Comparison of ENCODE assay signal across 28 mouse cellular contexts in genomic region chr7:84733038-84733437, GRCm38 (mm10). TPM values are rescaled to one million over a fixed set of nuclear protein-coding genes. Genes with fewer than 3 reads are reported as not detected.
A peak's percentile ranks its signal among the peaks of the same experiment; 100 is the strongest.
DNase-seq lines count a peak whose midpoint lies in the region; ATAC-seq and TF ChIP-seq lines count a peak whose summit lies in the region.
"Had no signal": no experiment of that assay in that cellular context is flagged by ENCODE, and none has a peak within 500 bp of the region (broad histone marks: within the 10 kb centered on the region; RNA-seq: fewer than 3 reads in every experiment).

No protein-coding gene starts in this region.

- H3K27ac ChIP-seq in hindbrain, postnatal 0 days: no peak overlapping the region
- H3K27ac ChIP-seq in hindbrain, embryonic 12.5 days: no peak overlapping the region
- H3K27ac ChIP-seq in cerebellum, adult 2 months (ENCODE audit: insufficient read depth, low read length): no peak overlapping the region
- H3K27ac ChIP-seq in midbrain, embryonic 15.5 days: no peak overlapping the region
- no peak overlapping the region for H3K27ac ChIP-seq in forebrain, embryonic 10.5 days
- H3K27ac ChIP-seq: embryonic facial prominence, embryonic 13.5 days; heart, embryonic 13.5 days; limb, embryonic 13.5 days; liver, embryonic 14.5 days; neural tube, embryonic 12.5 days; stomach, embryonic 15.5 days had no signal

- H3K4me1 ChIP-seq in hindbrain, postnatal 0 days (ENCODE audit: insufficient read depth, low read length): no peaks in the 10 kb centered on the region
- H3K4me1 ChIP-seq in hindbrain, embryonic 12.5 days: no peaks in the 10 kb centered on the region
- peaks cover 8% of the 10 kb centered on the region for H3K4me1 ChIP-seq in cerebellum, adult 2 months (ENCODE audit: control insufficient read depth, insufficient read depth, low read length)
- no peaks in the 10 kb centered on the region for H3K4me1 ChIP-seq in midbrain, embryonic 15.5 days
- no peaks in the 10 kb centered on the region for H3K4me1 ChIP-seq in forebrain, embryonic 10.5 days
- H3K4me1 ChIP-seq: embryonic facial prominence, embryonic 13.5 days; heart, embryonic 13.5 days; limb, embryonic 13.5 days; neural tube, embryonic 12.5 days; stomach, embryonic 15.5 days had no signal

- no peaks in the 10 kb centered on the region for H3K27me3 ChIP-seq in hindbrain, postnatal 0 days (ENCODE audit: insufficient read depth, low read length)
- no peaks in the 10 kb centered on the region for H3K27me3 ChIP-seq in hindbrain, embryonic 12.5 days
- H3K27me3 ChIP-seq in cerebellum, adult 2 months (ENCODE audit: control insufficient read depth, insufficient read depth, low read length): no peaks in the 10 kb centered on the region
- H3K27me3 ChIP-seq in midbrain, embryonic 15.5 days (replicated peaks): no peaks in the 10 kb centered on the region
- H3K27me3 ChIP-seq in forebrain, embryonic 10.5 days (ENCODE audit: poor library complexity, severe bottlenecking): no peaks in the 10 kb centered on the region
- H3K27me3 ChIP-seq: embryonic facial prominence, embryonic 13.5 days; heart, embryonic 13.5 days; limb, embryonic 13.5 days; neural tube, embryonic 12.5 days; stomach, embryonic 15.5 days had no signal

- H3K36me3 ChIP-seq in hindbrain, postnatal 0 days (ENCODE audit: insufficient read depth, low read length): no peaks in the 10 kb centered on the region
- H3K36me3 ChIP-seq in hindbrain, embryonic 12.5 days: no peaks in the 10 kb centered on the region
- H3K36me3 ChIP-seq in midbrain, embryonic 15.5 days (replicated peaks): no peaks in the 10 kb centered on the region
- no peaks in the 10 kb centered on the region for H3K36me3 ChIP-seq in forebrain, embryonic 10.5 days (replicated peaks)
- H3K36me3 ChIP-seq: embryonic facial prominence, embryonic 13.5 days; heart, embryonic 13.5 days; limb, embryonic 13.5 days; neural tube, embryonic 12.5 days; stomach, embryonic 15.5 days had no signal

- H3K4me2 ChIP-seq in hindbrain, postnatal 0 days (ENCODE audit: low read depth, low read length): no peak overlapping the region
- no peak overlapping the region for H3K4me2 ChIP-seq in hindbrain, embryonic 12.5 days (replicated peaks)
- no peak overlapping the region for H3K4me2 ChIP-seq in midbrain, embryonic 15.5 days
- H3K4me2 ChIP-seq: embryonic facial prominence, embryonic 13.5 days; heart, embryonic 13.5 days; limb, embryonic 13.5 days; lung, embryonic 14.5 days; neural tube, embryonic 12.5 days; stomach, embryonic 15.5 days had no signal

- DNase-seq in hindbrain, postnatal 0 days (ENCODE audit: low spot score): peak; percentile 6
- peak; percentile 81 for DNase-seq in cerebellum, adult 11 months
- DNase-seq in cerebellum, adult 2 months: peak; percentile 86 to 96
- peak; percentile 93 for DNase-seq in cerebellum, postnatal 25 days
- DNase-seq in forebrain, embryonic 10.5 days (ENCODE audit: extremely low spot score, low spot score): no peak
- DNase-seq in kidney, postnatal 25 days: no peak
- DNase-seq: adrenal gland, postnatal 36 days; kidney, adult 9 months; kidney, postnatal 14 days; layer of hippocampus, postnatal 36 days; lung, embryonic 14.5 days; midbrain, embryonic 14.5 days; retina, postnatal 1 day; right cerebral cortex, postnatal 4 days; thymus, postnatal 25 days had no signal

- H3K9me3 ChIP-seq in hindbrain, postnatal 0 days (ENCODE audit: low read length): no peaks in the 10 kb centered on the region
- no peaks in the 10 kb centered on the region for H3K9me3 ChIP-seq in hindbrain, embryonic 12.5 days (replicated peaks)
- no peaks in the 10 kb centered on the region for H3K9me3 ChIP-seq in midbrain, embryonic 15.5 days
- H3K9me3 ChIP-seq in forebrain, embryonic 10.5 days: no peaks in the 10 kb centered on the region
- H3K9me3 ChIP-seq: embryonic facial prominence, embryonic 13.5 days; heart, embryonic 13.5 days; limb, embryonic 13.5 days; neural tube, embryonic 12.5 days; stomach, embryonic 15.5 days had no signal

- H3K4me3 ChIP-seq in hindbrain, postnatal 0 days (ENCODE audit: low read length): no peak overlapping the region
- H3K4me3 ChIP-seq in hindbrain, embryonic 12.5 days: no peak overlapping the region
- H3K4me3 ChIP-seq in cerebellum, adult 2 months (replicated peaks; ENCODE audit: insufficient read depth, low read depth, low read length): no peak overlapping the region
- H3K4me3 ChIP-seq in midbrain, embryonic 15.5 days: no peak overlapping the region
- no peak overlapping the region for H3K4me3 ChIP-seq in forebrain, embryonic 10.5 days
- H3K4me3 ChIP-seq: embryonic facial prominence, embryonic 13.5 days; erythroblast, embryonic 14.5 days; heart, embryonic 13.5 days; limb, embryonic 13.5 days; neural tube, embryonic 12.5 days; stomach, embryonic 15.5 days had no signal

- 53% methylated on average over 1 of the region's 1 CpGs for WGBS in hindbrain, postnatal 0 days
- 74% methylated on average over 1 of the region's 1 CpGs for WGBS in hindbrain, embryonic 12.5 days
- WGBS in cerebellum, adult 2 months: 7% methylated on average over 1 of the region's 1 CpGs
- 73% methylated on average over 1 of the region's 1 CpGs for WGBS in midbrain, embryonic 15.5 days
- WGBS in forebrain, embryonic 10.5 days: 94% methylated on average over 1 of the region's 1 CpGs

- no peak for TF ChIP-seq CTCF in hindbrain, postnatal 0 days (IDR thresholded peaks at IDR 0.05; ENCODE audit: low read depth)
- no peak for TF ChIP-seq CTCF in cerebellum, adult 2 months (IDR thresholded peaks at IDR 0.05; ENCODE audit: borderline replicate concordance, insufficient read depth, low read depth, low read length)

- no peak for TF ChIP-seq POLR2A in cerebellum, adult 2 months (IDR thresholded peaks at IDR 0.05; ENCODE audit: borderline replicate concordance, insufficient read depth, low read length)

- no peak overlapping the region for H3K9ac ChIP-seq in hindbrain, postnatal 0 days (replicated peaks; ENCODE audit: low read length)
- H3K9ac ChIP-seq in hindbrain, embryonic 12.5 days: no peak overlapping the region
- no peak overlapping the region for H3K9ac ChIP-seq in midbrain, embryonic 15.5 days
- H3K9ac ChIP-seq: embryonic facial prominence, embryonic 13.5 days; heart, embryonic 13.5 days; limb, embryonic 13.5 days; liver, embryonic 14.5 days; lung, embryonic 14.5 days; neural tube, embryonic 12.5 days; stomach, embryonic 15.5 days had no signal

- no peak for ATAC-seq in hindbrain, postnatal 0 days
- ATAC-seq in hindbrain, embryonic 12.5 days (ENCODE audit: low FRiP score): no peak
- no peak for ATAC-seq in midbrain, embryonic 15.5 days (replicated peaks)
- ATAC-seq: activated CD4-positive, CD25-positive, alpha-beta regulatory T cell, adult 4 months; forebrain, embryonic 14.5 days; hindbrain, embryonic 16.5 days; intestine, embryonic 16.5 days had no signal

RNA-seq across cellular contexts. Expression of gene Zfand6, which starts 43.3 kb away (rescaled TPM):
- 82.5 and 104 TPM in 2 replicates for total RNA-seq in hindbrain, postnatal 0 days (2014; rRNA removed)
- 141 and 152 TPM in 2 replicates for polyA plus RNA-seq in hindbrain, postnatal 0 days (2015; fragmentation: Nextera tagmentation; extraction: Ambion mirVana)
- 205 and 210 TPM in 2 replicates for polyA plus RNA-seq in hindbrain, embryonic 12.5 days (2016; fragmentation: Nextera tagmentation; extraction: Ambion mirVana)
- polyA plus RNA-seq in cerebellum, adult 2 months (2012; rRNA removed): 88.9 and 91.5 TPM in 2 replicates
- 171 and 178 TPM in 2 replicates for polyA plus RNA-seq in midbrain, embryonic 15.5 days (2015; fragmentation: Nextera tagmentation; extraction: Ambion mirVana)
- 149 and 156 TPM in 2 replicates for polyA plus RNA-seq in forebrain, embryonic 10.5 days (2016; fragmentation: Nextera tagmentation; extraction: Ambion mirVana)

Comparison
In these comparisons a context has a peak if more than half of its experiments do, and no peak if none do; other contexts are left out.
1. DNase-seq: peak in hindbrain, postnatal 0 days (single experiment), cerebellum, adult 11 months (single experiment), cerebellum, adult 2 months (2 of 2) and cerebellum, postnatal 25 days (2 of 2); none in forebrain, embryonic 10.5 days (single experiment) and kidney, postnatal 25 days (0 of 2).